Mouse (Mus musculus) bone marrow, adult 2 months (tissue): Measurements from ENCODE around the gene Hnrnpul2. TPM values are rescaled to one million over a fixed set of nuclear protein-coding genes. Genes with fewer than 3 reads are reported as not detected.

Experiments
- H3K27ac ChIP-seq: fragments of 200-500 bp; 2 replicates; pipeline ENCODE4 v1.5.1; 2012; ENCODE audit warnings: low read depth, mild to moderate bottlenecking, control low read depth, inconsistent platforms, low read length; ENCODE audit not compliant: control insufficient read depth, poor library complexity, insufficient read depth
- H3K4me1 ChIP-seq: fragments of 200-500 bp; 2 replicates; pipeline ENCODE4 v1.6.1; 2011; ENCODE audit warnings: low read length; ENCODE audit not compliant: control insufficient read depth, insufficient read depth
- H3K4me3 ChIP-seq: fragments of 200-500 bp; replicated peaks from 2 replicates; pipeline ENCODE3; 2011; ENCODE audit warnings: mild to moderate bottlenecking, low read depth, low read length, control low read depth; ENCODE audit not compliant: control insufficient read depth
- CTCF ChIP-seq: fragments of 200-500 bp; IDR thresholded peaks from 2 replicates; pipeline ENCODE4 v1.5.1; 2011; ENCODE audit warnings: low read length, control low read depth; ENCODE audit not compliant: control insufficient read depth, insufficient read depth
- POLR2A ChIP-seq: fragments of 200-500 bp; IDR thresholded peaks from 2 replicates; pipeline ENCODE4 v1.6.1; 2011; ENCODE audit warnings: low read depth, mild to moderate bottlenecking, control low read depth, low read length, borderline replicate concordance; ENCODE audit not compliant: control insufficient read depth
- WGBS: fragments of 180-500 bp; shearing (Covaris S2); methylation state at CpG from one replicate; pipeline ENCODE4 v1.1.7; 2018; 5-methylcytosine and 5-hydroxymethylcytosine counted together
- polyA plus RNA-seq: library from polyadenylated mRNA; stranded (reverse); fragments of >200 nt; gene quantifications from 2 replicates; pipeline ENCODE4 v1.2.4, GENCODE M21; 2011; ENCODE audit warnings: low replicate concordance; ENCODE audit not compliant: missing spikeins, insufficient read depth, insufficient read length

Hnrnpul2 gene
- polyA plus RNA-seq, 1 experiment: 84.9 TPM

GRCm38 (mm10) chr19:8788521-8788920 lies 31.3 kb upstream of the Hnrnpul2 start:
- H3K4me3 ChIP-seq: no peak overlapping the region
- no peak overlapping the region for H3K27ac ChIP-seq
- H3K4me1 ChIP-seq: no peaks in the 10 kb centered on the region
- TF ChIP-seq POLR2A (no peak), CTCF (no peak)
- 78% methylated on average over 3 of the region's 3 CpGs for WGBS

- Histone ChIP-seq H3K27ac (no peak overlapping the region), H3K4me3 (no peak overlapping the region), H3K4me1 (no peaks in the 10 kb centered on the region)
- TF ChIP-seq CTCF: no peak
- WGBS: 83% methylated on average over 1 of the region's 1 CpGs
These were observed 30.6 kb upstream of the Hnrnpul2 start for GRCm38 (mm10) chr19:8789171-8789570.

DNA sequence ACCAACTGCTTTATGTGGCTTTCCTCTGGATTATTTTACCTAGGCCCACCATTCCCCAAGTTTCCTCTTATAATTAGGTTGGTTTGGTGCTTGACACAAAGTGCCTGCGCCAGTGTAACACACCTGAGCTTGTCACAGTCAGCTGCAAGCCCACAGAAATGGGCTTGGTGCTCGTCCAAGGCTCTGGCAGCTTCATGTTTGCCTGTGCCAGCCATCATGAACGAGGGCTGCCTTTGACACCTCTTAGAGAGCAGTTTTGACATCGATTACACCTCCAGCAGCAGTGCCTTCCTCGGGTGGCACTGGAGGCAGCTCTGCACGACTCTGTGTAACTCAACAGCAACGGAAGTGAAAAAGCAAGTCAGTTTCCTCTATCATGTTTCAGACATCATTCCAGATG lies 29.6 kb upstream of the Hnrnpul2 start:
- WGBS: 73% methylated on average over 7 of the region's 7 CpGs
- Histone ChIP-seq H3K4me1 (no peaks in the 10 kb centered on the region), H3K27ac (no peak overlapping the region), H3K4me3 (no peak overlapping the region)
- TF ChIP-seq CTCF (no peak), POLR2A (no peak)

GRCm38 (mm10) chr19:8798264-8798946 lies 21.4 kb upstream of the Hnrnpul2 start, which contains the start of gene Polr2g:
Gene Polr2g (minus strand): TSS chr19:8798577.
- TF ChIP-seq CTCF (no peak), POLR2A (peak; percentile 65; the same call in 1 of the 2 replicates)
- WGBS: under 1% methylated on average over 25 of the region's 25 CpGs
- H3K27ac ChIP-seq: peak within 1 kb of the TSS; percentile 45
- peak within 1 kb of the TSS; percentile 83 for H3K4me3 ChIP-seq
- no peaks in the 10 kb centered on the region for H3K4me1 ChIP-seq

- Histone ChIP-seq H3K4me1 (0 out of 2 replicates have a peak, but pooled peaks cover under 1% of the 10 kb centered on the region), H3K4me3 (no peak overlapping the region), H3K27ac (no peak overlapping the region)
- no peak for TF ChIP-seq CTCF
- no peak for TF ChIP-seq POLR2A
These were observed 20.9 kb upstream of the Hnrnpul2 start for GRCm38 (mm10) chr19:8798947-8799315.

DNA sequence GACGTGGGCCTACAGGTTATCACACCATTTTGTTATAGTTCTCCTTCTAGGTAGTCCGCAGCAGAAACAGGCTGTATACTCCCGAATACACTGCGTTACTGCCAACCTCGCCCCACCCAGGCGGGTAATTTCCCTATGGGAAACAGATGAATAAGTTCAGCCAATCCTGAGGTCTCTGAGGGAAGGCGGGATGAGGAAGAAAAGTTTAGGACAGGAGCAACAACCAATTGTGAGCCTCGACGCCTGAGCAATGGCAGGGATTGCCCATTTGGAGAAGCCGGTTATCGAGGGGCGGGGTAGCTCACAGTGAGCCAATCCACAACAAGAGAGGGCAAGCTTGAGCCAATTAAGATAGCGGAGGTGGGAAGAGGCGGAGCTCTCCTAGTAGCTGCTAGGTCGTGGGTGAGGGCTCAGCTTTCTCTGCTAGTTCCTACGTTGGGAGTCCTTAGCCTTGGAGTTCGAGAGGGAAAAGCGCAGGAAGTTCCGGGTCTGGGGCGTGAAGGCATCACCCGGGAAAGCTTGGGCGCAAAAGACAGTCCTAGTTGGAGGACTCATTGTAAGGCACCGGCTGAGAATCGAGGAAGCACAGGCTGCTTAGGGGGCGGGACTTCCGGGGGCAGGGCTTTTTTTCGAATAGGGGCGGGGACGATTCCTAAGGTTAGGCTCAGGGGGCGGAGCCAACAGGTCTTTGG lies 17.5 kb upstream of the Hnrnpul2 start, which contains the start of gene Zbtb3:
TSS of gene Zbtb3 (plus strand) at position 426 of the 692 bp plus-strand sequence.
- 1% methylated on average over 30 of the region's 30 CpGs for WGBS
- peaks cover 2% of the 10 kb centered on the region; the same call in 1 of the 2 replicates for H3K4me1 ChIP-seq
- no peak for TF ChIP-seq CTCF

DNA sequence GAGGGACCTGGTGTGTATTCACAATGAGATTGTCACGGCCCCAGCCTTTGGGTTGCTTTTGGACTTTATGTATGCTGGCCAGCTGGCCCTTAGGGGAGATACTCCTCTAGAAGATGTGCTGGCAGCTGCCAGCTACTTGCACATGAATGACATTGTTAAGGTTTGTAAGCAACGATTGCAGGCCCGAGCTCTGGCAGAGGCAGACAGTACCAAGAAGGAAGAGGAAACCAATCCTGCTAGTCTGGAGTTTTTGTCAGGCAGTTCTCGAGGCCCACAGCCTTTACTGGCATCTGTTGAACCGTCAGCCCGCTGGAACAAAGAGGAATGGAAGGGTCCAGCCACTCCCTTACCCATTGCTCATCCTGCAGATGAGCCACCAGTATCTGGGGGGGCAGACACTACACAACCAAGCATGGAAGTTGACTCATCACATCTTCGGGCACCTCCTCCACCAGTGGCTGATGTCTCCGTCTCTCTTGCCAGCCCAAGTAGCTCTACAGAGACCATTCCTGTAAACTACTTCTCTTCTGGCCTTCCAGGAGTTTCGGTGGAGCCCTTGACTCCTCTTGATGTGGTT lies 16.5 kb upstream of the Hnrnpul2 start:
- Histone ChIP-seq H3K4me3 (no peak overlapping the region), H3K27ac (no peak overlapping the region), H3K4me1 (peaks cover 2% of the 10 kb centered on the region; the same call in 1 of the 2 replicates)
- 70% methylated on average over 9 of the region's 9 CpGs for WGBS
- no peak for TF ChIP-seq CTCF
- TF ChIP-seq POLR2A: no peak

More for the DNA sequence above, 17.5 kb upstream of the Hnrnpul2 start, which contains the start of gene Zbtb3:
- peak within 1 kb of the TSS; percentile 39 for H3K27ac ChIP-seq
- H3K4me3 ChIP-seq: peak within 1 kb of the TSS; percentile 87

DNA sequence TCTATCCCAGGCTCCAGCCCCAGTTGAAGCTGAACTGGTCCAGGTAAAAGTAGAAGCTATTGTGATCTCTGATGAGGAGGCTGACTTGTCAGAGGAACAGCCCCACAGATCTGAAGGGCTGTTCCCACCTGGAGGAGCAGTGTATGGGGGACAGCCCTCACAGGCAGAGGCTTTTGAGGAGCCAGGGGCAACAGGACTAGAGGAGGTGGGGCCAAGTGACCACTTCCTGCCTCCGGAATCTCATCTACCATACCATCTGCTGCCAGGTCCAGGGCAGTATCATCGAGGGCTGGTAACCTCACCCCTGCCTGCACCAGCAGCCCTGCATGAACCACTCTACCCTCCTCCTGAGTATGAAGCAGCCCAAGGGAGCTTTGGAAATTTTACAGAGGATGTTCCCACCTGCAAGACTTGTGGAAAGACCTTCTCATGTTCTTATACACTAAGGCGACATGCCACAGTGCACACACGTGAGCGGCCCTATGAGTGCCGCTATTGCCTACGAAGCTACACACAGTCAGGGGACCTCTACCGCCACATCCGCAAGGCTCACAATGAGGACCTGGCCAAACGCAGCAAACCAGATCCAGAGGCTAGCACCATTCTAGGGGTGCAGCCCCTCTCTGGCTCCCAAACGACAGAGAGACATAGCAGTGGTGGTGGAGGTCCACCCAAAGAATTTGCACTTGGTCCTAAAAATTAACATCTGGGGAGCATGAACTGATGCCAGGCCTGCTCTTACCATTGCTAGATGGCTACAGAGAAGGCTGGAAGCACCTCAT lies 15.7 kb upstream of the Hnrnpul2 start:
- 69% methylated on average over 11 of the region's 11 CpGs for WGBS
- Histone ChIP-seq H3K4me3 (no peak overlapping the region), H3K27ac (no peak overlapping the region), H3K4me1 (peaks cover 2% of the 10 kb centered on the region; the same call in 1 of the 2 replicates)
- TF ChIP-seq CTCF (no peak), POLR2A (no peak)
